Mouse (Mus musculus) layer of hippocampus, adult 9-11 months (tissue): ENCODE measurements at regions not wholly inside any gene's neighbourhood (a gene's known extent, or its start where the extent isn't known, plus 50 kb on each side); places are given as distances from the start of the nearest gene placed in this dataset.

ENCODE experiments used
- DNase-seq: peaks from one replicate; pipeline ENCODE4 v3.0.0; 2022

DNA sequence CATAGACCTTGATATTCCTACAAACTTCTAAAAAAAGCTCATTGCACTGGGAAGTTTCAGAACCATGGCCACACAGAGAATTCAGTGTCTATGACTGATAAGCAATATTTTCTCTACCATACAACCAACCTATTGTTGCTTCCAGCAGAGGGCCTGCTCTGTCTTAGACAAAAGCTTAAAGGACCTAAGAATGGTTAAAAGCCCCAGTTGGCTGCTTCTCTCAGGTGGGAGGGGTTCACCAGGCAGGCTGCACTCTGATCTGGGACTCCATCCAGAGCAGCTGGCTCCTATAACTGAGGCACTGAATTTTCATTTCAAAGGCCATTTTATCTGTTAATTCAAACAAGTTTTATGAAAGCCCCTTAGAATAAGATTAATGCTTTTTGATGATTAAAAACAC, 82.1 kb upstream of the Impad1 start:
- peak; percentile 13 for DNase-seq

DNA sequence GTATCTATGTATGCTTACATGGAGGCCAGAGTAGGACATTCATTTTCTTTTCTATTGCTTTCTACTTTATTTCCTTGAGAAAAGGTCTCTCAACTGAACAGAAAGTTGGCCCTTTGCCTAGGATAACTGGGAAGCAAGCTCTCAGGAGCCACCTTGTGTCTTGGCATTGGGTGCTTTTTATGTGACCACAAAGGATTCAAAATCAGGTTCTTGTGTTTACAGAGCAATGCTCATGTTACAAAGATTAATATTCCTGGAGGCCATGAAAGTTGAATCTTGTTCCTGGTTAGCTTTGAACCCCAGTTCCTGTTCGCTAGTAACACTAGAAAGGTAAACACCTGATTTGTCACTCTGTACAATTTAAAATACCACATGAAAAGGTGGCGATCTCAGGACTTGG, 65.2 kb upstream of the Impad1 start:
- DNase-seq, result no peak
